Mouse (Mus musculus) spleen, adult 2 months (tissue): ENCODE measurements at regions not wholly inside any gene's neighbourhood (a gene's known extent, or its start where the extent isn't known, plus 50 kb on each side); places are given as distances from the start of the nearest gene placed in this dataset.
"Not testable (repeated sequence)": the region's sequence is repeated elsewhere in the genome, so short reads cannot be mapped to it uniquely, and the experiment has no call there.

Experiments used
- DNase-seq, 2 experiments: peaks; one replicate each; pipeline versions ENCODE4 v3.0.0 to v3.0.0-alpha.2; 2012 to 2021; ENCODE audit warnings: low spot score in 2 of 2, low read depth in 1 of 2
- H3K27ac ChIP-seq: fragments of 200-500 bp; 2 replicates; pipeline ENCODE4 v1.5.1; 2012; ENCODE audit warnings: low read length, inconsistent platforms; ENCODE audit not compliant: insufficient read depth
- H3K27me3 ChIP-seq: fragments of 200-500 bp; 2 replicates; pipeline ENCODE4 v1.6.1; 2012; ENCODE audit warnings: mild to moderate bottlenecking, moderate library complexity, low read length, inconsistent platforms; ENCODE audit not compliant: control insufficient read depth, insufficient read depth
- H3K36me3 ChIP-seq: fragments of 200-500 bp; 2 replicates; pipeline ENCODE4 v1.6.1; 2012; ENCODE audit warnings: mild to moderate bottlenecking, low read length, inconsistent platforms; ENCODE audit not compliant: control insufficient read depth, insufficient read depth
- H3K4me1 ChIP-seq: fragments of 200-500 bp; 2 replicates; pipeline ENCODE4 v1.6.1; 2011; ENCODE audit warnings: inconsistent platforms; ENCODE audit not compliant: control insufficient read depth, insufficient read depth, insufficient read length
- H3K4me3 ChIP-seq: fragments of 200-500 bp; 2 replicates; pipeline ENCODE4 v1.5.1; 2011; ENCODE audit warnings: mild to moderate bottlenecking, inconsistent platforms; ENCODE audit not compliant: insufficient read depth, insufficient read length; ENCODE audit errors: extremely low read depth
- CTCF ChIP-seq: fragments of 200-500 bp; IDR thresholded peaks from 2 replicates; pipeline ENCODE4 v1.5.1; 2011; ENCODE audit warnings: mild to moderate bottlenecking, inconsistent platforms; ENCODE audit not compliant: insufficient read depth, insufficient read length, insufficient replicate concordance; ENCODE audit errors: extremely low read depth
- POLR2A ChIP-seq: fragments of 200-500 bp; IDR thresholded peaks from 2 replicates; pipeline ENCODE4 v1.6.1; 2011; ENCODE audit warnings: low read depth, low read length, inconsistent platforms
- WGBS: fragments of 180-500 bp; shearing (Covaris S2); methylation state at CpG from one replicate; pipeline ENCODE4 v1.1.7; 2018; 5-methylcytosine and 5-hydroxymethylcytosine counted together

DNA sequence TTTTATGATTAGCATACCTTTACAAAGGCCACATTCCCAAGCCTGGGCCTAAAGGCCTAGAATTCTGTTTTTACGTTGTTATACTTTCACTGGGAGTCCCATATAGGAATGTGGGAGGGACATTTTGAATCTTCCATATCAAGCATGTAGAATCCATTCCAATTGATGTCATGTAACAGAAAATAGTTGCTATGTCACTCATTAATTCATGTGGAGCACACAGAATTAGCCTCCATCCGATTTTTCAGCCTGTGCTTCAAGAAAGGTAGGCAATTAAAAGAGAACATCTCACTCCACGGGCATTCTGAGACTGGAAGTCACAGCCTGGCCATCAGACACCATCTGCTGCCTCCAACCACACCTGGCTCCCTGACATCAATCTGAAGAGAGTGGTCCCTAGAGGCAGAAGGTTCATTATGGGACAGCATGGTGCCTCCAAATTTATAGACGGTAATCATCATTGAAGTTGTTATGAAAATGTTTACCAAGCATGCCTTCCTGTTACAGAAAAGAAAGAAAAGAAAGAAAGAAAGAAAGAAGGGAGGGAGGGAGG lies 436.9 kb upstream of the Sphkap start:
- 67% methylated on average over 4 of the region's 4 CpGs for WGBS
- TF ChIP-seq CTCF (no peak), POLR2A (no peak)

DNA sequence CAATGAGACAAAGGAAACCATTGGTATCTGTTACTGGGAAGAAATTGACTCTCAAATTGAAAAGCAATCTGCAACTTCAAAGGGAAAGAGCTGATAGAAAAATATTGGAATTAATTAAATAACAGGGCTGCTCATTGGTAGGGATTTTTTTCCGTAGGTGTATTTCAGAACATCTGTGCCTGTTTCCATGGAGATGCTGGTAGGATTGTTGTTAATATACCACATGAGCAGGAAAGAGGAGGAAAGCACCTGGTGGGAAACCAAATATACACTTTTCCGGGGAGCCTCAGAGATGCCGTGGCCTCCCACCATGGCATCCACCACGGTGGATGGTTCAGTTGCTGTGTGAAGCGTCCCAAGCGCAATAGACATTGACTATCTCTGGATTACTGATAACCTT lies 428.0 kb upstream of the Sphkap start:
- Histone ChIP-seq H3K36me3 (no peaks in the 10 kb centered on the region), H3K27ac (no peak overlapping the region), H3K27me3 (no peaks in the 10 kb centered on the region), H3K4me3 (no peak overlapping the region), H3K4me1 (no peaks in the 10 kb centered on the region)
- WGBS = 94% methylated on average over 6 of the region's 6 CpGs
- no peak for TF ChIP-seq POLR2A
- TF ChIP-seq CTCF = no peak
- DNase-seq = no peak

More for the DNA sequence above, 436.9 kb upstream of the Sphkap start:
- Histone ChIP-seq H3K36me3 (no peaks in the 10 kb centered on the region), H3K27ac (no peak overlapping the region), H3K4me3 (no peak overlapping the region), H3K27me3 (no peaks in the 10 kb centered on the region; the same call in 1 of the 2 replicates), H3K4me1 (no peaks in the 10 kb centered on the region)
- DNase-seq = no peak

DNA sequence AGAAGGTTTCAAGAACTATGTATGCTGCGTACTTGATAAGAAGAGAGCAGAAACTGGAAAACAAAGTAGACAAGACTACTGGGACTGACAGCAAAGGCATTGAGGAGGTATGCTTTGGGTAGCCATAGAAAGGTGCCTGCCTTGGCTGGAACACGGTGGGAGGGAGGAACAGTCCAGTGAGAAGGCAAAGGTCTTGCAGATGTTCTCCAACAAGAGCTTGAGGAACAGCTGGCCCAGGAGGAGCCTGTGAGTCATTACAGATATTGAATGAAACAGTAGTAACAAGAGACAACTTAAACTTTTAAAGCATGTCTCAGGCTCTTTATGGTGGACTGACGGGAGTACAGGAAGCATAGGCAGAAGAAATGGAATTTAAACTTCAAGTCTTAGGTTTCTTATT lies 424.9 kb upstream of the Sphkap start:
- no peak overlapping the region for H3K4me3 ChIP-seq
- H3K27ac ChIP-seq = no peak overlapping the region
- no peaks in the 10 kb centered on the region for H3K27me3 ChIP-seq
- DNase-seq = no peak
- H3K36me3 ChIP-seq = no peaks in the 10 kb centered on the region
- TF ChIP-seq POLR2A (no peak), CTCF (no peak)
- 86% methylated on average over 3 of the region's 3 CpGs for WGBS
- no peaks in the 10 kb centered on the region for H3K4me1 ChIP-seq

DNA sequence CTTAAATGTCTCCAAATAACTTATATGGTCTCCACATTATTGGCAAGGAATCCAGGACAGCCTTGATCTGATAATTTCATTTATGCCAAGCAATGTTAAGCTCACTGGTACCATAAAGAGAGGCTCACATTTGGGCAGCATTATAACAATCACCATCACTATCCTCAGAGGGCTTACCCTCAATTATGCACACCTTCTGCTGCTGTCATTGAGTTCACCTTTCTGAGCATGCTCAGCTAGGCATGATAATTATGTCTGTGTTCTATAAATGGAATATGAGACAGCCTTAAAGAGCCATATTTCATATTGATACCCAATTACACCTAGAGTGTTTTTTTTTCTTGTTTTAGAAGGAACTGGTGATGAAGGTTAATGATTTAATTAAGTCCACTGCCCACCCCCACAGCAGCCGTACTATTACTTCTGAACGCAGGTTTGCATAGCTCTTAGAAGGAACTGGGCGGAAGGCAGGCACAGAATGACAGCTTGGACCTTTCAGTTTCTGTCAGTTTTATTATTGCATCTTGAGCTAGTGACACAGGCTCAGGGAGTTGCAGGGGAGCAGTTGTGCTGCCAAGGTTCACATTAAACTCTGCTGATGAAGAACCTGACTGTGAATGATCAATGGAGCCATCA lies 424.0 kb upstream of the Sphkap start:
- no peak for DNase-seq
- no peaks in the 10 kb centered on the region for H3K36me3 ChIP-seq
- WGBS = 90% methylated on average over 3 of the region's 3 CpGs
- H3K27me3 ChIP-seq = no peaks in the 10 kb centered on the region
- no peaks in the 10 kb centered on the region for H3K4me1 ChIP-seq
- H3K4me3 ChIP-seq = no peak overlapping the region
- no peak overlapping the region for H3K27ac ChIP-seq
- TF ChIP-seq CTCF = no peak
- TF ChIP-seq POLR2A = no peak

DNA sequence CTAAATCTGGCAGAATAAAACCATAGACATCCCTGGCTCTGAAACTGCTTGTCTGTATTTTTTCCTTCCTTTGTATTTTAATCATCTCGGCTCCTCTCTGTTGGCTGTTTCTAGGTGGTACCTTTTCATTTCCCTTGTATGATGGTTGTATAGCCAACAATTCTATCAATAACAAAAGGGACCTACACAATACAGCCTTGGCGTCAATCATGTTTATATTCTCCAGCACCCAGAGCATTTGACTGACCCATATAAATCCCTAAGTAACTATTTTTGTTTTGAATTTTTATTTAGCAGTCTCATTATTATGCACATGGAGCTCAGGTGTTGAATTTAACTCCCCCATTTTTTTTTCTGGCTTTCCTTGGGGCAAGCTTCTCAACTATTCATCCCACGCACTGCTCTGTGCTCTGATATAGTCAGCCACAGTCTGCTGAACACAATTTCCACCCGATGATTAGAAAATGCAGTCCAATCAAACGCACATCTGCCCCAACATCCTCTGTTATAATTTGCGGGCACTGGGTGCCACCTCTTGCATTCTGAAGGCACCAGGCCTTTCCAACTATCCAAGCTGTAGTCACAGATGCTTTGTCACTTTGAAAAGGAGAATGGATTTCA lies 422.1 kb upstream of the Sphkap start:
- no peak overlapping the region for H3K27ac ChIP-seq
- WGBS = 85% methylated on average over 6 of the region's 6 CpGs
- DNase-seq = no peak
- H3K4me3 ChIP-seq = no peak overlapping the region
- TF ChIP-seq POLR2A (no peak), CTCF (no peak)
- H3K4me1 ChIP-seq = no peaks in the 10 kb centered on the region
- H3K27me3 ChIP-seq = no peaks in the 10 kb centered on the region
- no peaks in the 10 kb centered on the region for H3K36me3 ChIP-seq

DNA sequence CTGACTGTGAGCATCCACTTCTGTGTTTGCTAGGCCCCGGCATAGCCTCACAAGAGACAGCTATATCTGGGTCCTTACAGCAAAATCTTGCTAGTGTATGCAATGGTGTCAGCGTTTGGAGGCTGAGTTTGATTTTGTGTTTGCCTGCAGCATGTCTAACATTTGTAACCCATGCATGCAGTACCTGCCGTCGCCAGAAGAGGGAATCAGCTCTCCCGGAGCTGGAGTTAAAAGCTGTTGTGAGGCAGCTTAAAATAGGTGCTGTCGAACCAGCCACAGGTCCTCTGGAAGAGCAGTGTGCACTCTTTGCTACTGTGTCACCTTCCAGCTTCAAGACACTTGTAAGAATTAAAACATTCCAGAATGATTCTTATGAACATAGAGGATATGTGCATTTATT lies 403.2 kb upstream of the Sphkap start:
- not testable (repeated sequence) for H3K27me3 ChIP-seq, H3K36me3 ChIP-seq, DNase-seq, H3K4me1 ChIP-seq, H3K4me3 ChIP-seq, H3K27ac ChIP-seq
- 50% methylated on average over 6 of the region's 6 CpGs for WGBS

DNA sequence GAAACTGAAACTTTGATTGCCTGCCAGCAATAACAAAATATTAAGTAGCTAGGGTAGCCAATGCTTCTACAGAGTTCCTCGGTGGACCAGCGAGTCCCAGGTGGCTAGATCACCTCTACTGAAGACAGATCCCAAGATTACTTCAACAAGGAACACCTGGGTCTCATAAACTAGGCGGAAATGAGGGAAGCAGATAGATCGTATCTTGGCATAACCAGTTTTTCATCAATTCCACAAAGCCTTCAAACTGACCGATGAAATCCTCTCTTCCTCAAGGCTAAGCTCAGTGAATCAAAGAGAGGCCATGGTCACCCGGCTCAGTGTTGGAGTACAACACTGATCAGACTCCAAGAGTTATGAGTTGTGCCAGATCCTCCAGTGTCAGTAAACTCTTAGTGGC lies 400.4 kb upstream of the Sphkap start:
- WGBS = 85% methylated on average over 6 of the region's 6 CpGs
- no peak for TF ChIP-seq CTCF

More for the DNA sequence above, 400.4 kb upstream of the Sphkap start:
- no peak for DNase-seq
- H3K36me3 ChIP-seq = no peaks in the 10 kb centered on the region
- no peaks in the 10 kb centered on the region for H3K27me3 ChIP-seq
- no peaks in the 10 kb centered on the region for H3K4me1 ChIP-seq
- no peak overlapping the region for H3K27ac ChIP-seq
- H3K4me3 ChIP-seq = no peak overlapping the region
